Mouse (Mus musculus): ENCODE measurements around the gene Il10rb.

DNA sequence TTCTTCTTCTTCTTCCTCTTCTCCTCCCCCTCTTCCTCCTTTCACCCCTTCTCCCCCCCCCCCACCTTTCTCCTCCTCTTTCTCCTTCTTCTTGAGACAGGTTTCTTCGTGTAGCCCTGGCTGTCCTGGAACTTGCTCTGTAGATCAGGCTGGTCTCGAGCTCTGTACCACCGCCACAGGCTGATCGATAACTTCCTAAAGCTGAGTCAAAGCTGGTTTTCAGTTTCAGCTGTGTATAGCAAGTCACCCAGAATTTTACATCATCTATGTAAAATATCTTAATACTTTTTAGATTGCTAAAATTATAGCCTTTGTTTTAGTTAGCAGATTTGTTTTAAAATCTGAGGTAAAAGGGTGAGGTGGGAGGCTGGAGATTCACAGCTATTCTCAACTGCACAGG, 38.9 kb downstream of the Il10rb start:
- TF ChIP-seq CTCF (IDR thresholded peaks at IDR 0.05; ENCODE audit: low read depth, low read length) (no peak), POLR2AphosphoS5 (IDR thresholded peaks at IDR 0.05; ENCODE audit: insufficient replicate concordance, low read depth, low read length) (no peak), GATA1 (IDR thresholded peaks at IDR 0.05; ENCODE audit: borderline replicate concordance, low read length) (no peak)

Measured in G1E (cell line).